Mouse (Mus musculus) liver, postnatal 0 days (tissue): Measurements from ENCODE around the gene Pip5k1a.

Experiments
- CTCF ChIP-seq: sonication (generic); IDR thresholded peaks from 2 replicates; pipeline ENCODE4 v1.5.1; 2016; ENCODE audit warnings: antibody characterized with exemption, low read depth
- EP300 ChIP-seq: IDR thresholded peaks from 2 replicates; pipeline ENCODE4 v1.6.1; 2016; ENCODE audit warnings: antibody characterized with exemption, low read depth, mild to moderate bottlenecking

DNA sequence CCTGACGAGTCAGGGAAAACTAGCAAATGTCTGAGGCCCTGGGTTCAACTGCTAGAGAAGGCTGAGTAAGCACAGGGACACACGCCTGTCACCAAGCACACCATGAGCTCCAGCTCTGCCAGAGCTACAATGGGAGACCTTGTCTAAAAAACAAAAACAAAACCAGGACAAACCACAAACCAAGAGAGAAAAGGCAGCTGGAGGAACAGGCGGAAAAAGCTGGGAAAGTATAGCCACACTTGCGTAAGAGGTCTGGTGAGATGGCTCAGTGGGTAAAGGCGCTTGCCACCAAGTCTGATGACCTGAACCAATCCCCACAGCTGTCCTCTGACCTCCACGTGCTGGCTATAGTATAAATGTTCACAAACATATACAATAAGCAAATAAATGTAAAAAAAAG is 40.6 kb downstream of the Pip5k1a start:
- TF ChIP-seq CTCF (no peak), EP300 (no peak)
